Mouse (Mus musculus) small intestine, adult 2 months (tissue): ENCODE measurements around the gene Kbtbd12.

Experiments used
- CTCF ChIP-seq: fragments of 200-500 bp; IDR thresholded peaks from 2 replicates; pipeline ENCODE4 v1.5.1; 2012; ENCODE audit warnings: low read depth, mild to moderate bottlenecking, control low read depth, inconsistent platforms, low read length, moderate library complexity, mixed read lengths; ENCODE audit not compliant: insufficient replicate concordance, insufficient read length; ENCODE audit errors: extremely low read depth
- POLR2A ChIP-seq: fragments of 200-500 bp; IDR thresholded peaks from 2 replicates; pipeline ENCODE4 v1.6.1; 2012; ENCODE audit warnings: low read depth, mild to moderate bottlenecking, control low read depth, inconsistent platforms, low read length, moderate library complexity

GRCm38 (mm10) chr6:88583950-88584349, 53.8 kb downstream of the Kbtbd12 start:
- TF ChIP-seq POLR2A: no peak
- no peak for TF ChIP-seq CTCF
